Mouse (Mus musculus) gastrocnemius, postnatal 10 days (tissue): ENCODE data around the gene Plekha6. TPM values are rescaled to one million over a fixed set of nuclear protein-coding genes. Genes with fewer than 3 reads are reported as not detected.

ENCODE experiments used
- DNase-seq: peaks from one replicate; pipeline ENCODE4 v3.0.0; 2021; ENCODE audit warnings: mixed read lengths
- total RNA-seq, 2 experiments: library from RNA; stranded (reverse); gene quantifications; 2 replicates each; pipeline ENCODE4 v1.2.3; 2021

Gene Plekha6
- total RNA-seq, 2 experiments from 2014 or later: 17.2 to 23.3 TPM

- peak; percentile 24 for DNase-seq
Measured at GRCm38 (mm10) chr1:133146014-133147009, 17.7 kb upstream of the Plekha6 start.

- DNase-seq: no peak
Measured at GRCm38 (mm10) chr1:133147324-133147723, 16.7 kb upstream of the Plekha6 start.

GRCm38 (mm10) chr1:133148122-133148521, 15.9 kb upstream of the Plekha6 start:
- DNase-seq: no peak

GRCm38 (mm10) chr1:133150556-133150955, 13.5 kb upstream of the Plekha6 start:
- no peak for DNase-seq

- DNase-seq: no peak
Measured at GRCm38 (mm10) chr1:133152213-133152612, 11.8 kb upstream of the Plekha6 start.

- DNase-seq: no peak
Measured at GRCm38 (mm10) chr1:133155270-133155669, 8.7 kb upstream of the Plekha6 start.

GRCm38 (mm10) chr1:133159128-133159564, 4.9 kb upstream of the Plekha6 start:
- DNase-seq: no peak

- no peak for DNase-seq
Measured at GRCm38 (mm10) chr1:133161559-133161958, 2.5 kb upstream of the Plekha6 start.

- DNase-seq: no peak
Measured at GRCm38 (mm10) chr1:133162046-133162445, 2.0 kb upstream of the Plekha6 start.

- DNase-seq: no peak
Measured at GRCm38 (mm10) chr1:133162981-133163380, 1.0 kb upstream of the Plekha6 start.

- no peak for DNase-seq
Measured at GRCm38 (mm10) chr1:133164591-133165011, 591 bp downstream of the Plekha6 start.

GRCm38 (mm10) chr1:133165111-133165510, 1.1 kb downstream of the Plekha6 start:
- no peak for DNase-seq

- DNase-seq: no peak
Measured at GRCm38 (mm10) chr1:133168318-133169060, 4.5 kb downstream of the Plekha6 start.

GRCm38 (mm10) chr1:133170196-133170595, 6.2 kb downstream of the Plekha6 start:
- no peak for DNase-seq

- no peak for DNase-seq
Measured at GRCm38 (mm10) chr1:133171357-133171756, 7.3 kb downstream of the Plekha6 start.

- no peak for DNase-seq
Measured at GRCm38 (mm10) chr1:133175150-133175549, 11.1 kb downstream of the Plekha6 start.

- peak; percentile 65 for DNase-seq
Measured at GRCm38 (mm10) chr1:133177480-133178172, 13.6 kb downstream of the Plekha6 start.

GRCm38 (mm10) chr1:133178732-133179440, 14.9 kb downstream of the Plekha6 start:
- no peak for DNase-seq

GRCm38 (mm10) chr1:133181072-133182015, 17.3 kb downstream of the Plekha6 start:
- peak; percentile 74 for DNase-seq

GRCm38 (mm10) chr1:133182016-133182705, 18.2 kb downstream of the Plekha6 start:
- peak; percentile 41 for DNase-seq
